Mouse (Mus musculus) neural tube, embryonic 15.5 days (tissue): ENCODE data around the gene Dnmt1. TPM values are rescaled to one million over a fixed set of nuclear protein-coding genes. Genes with fewer than 3 reads are reported as not detected.
A peak's percentile ranks its signal among the peaks of the same experiment; 100 is the strongest.

Experiments used
- ATAC-seq: fragments of 200-750 bp; cut with Nextera tagmentation; 2 replicates; pipeline ENCODE4 v1.8.0; 2017; ENCODE audit warnings: mild to moderate bottlenecking, moderate TSS enrichment, moderate library complexity; ENCODE audit not compliant: low FRiP score
- H3K27ac ChIP-seq: fragments of 300-500 bp; sonication (generic); replicated peaks from 2 replicates; pipeline ENCODE4 v1.5.1; 2015; ENCODE audit warnings: mild to moderate bottlenecking, inconsistent platforms
- H3K27me3 ChIP-seq: fragments of 300-500 bp; sonication (generic); replicated peaks from 2 replicates; pipeline ENCODE4 v1.6.1; 2015; ENCODE audit warnings: inconsistent platforms
- H3K36me3 ChIP-seq: fragments of 300-500 bp; sonication (generic); 2 replicates; pipeline ENCODE4 v1.6.1; 2015; ENCODE audit warnings: inconsistent platforms
- H3K4me1 ChIP-seq: fragments of 300-500 bp; sonication (generic); 2 replicates; pipeline ENCODE4 v1.6.1; 2015; ENCODE audit warnings: inconsistent platforms
- H3K4me2 ChIP-seq: fragments of 300-500 bp; sonication (generic); 2 replicates; pipeline ENCODE4 v1.6.1; 2015; ENCODE audit warnings: inconsistent platforms, mild to moderate bottlenecking, moderate library complexity
- H3K4me3 ChIP-seq: fragments of 300-500 bp; sonication (generic); replicated peaks from 2 replicates; pipeline ENCODE4 v1.5.1; 2015; ENCODE audit warnings: mild to moderate bottlenecking, inconsistent platforms
- H3K9ac ChIP-seq: fragments of 300-500 bp; sonication (generic); replicated peaks from 2 replicates; pipeline ENCODE4 v1.6.1; 2015; ENCODE audit warnings: mild to moderate bottlenecking, inconsistent platforms
- H3K9me3 ChIP-seq: fragments of 300-500 bp; sonication (generic); replicated peaks from 2 replicates; pipeline ENCODE4 v1.6.1; 2016; ENCODE audit warnings: inconsistent platforms
- WGBS: fragments of 180-500 bp; shearing (Covaris S2); methylation state at CpG from one replicate; pipeline ENCODE4 v1.1.7; 2015; ENCODE audit warnings: mixed read lengths; 5-methylcytosine and 5-hydroxymethylcytosine counted together
- polyA plus RNA-seq: library from polyadenylated mRNA; unstranded; fragments of >200 nt; fragmentation: Nextera tagmentation; extraction: Ambion mirVana; gene quantifications from 2 replicates; pipeline ENCODE4 v1.2.1, GENCODE M21; 2015

Dnmt1 gene
- polyA plus RNA-seq, 1 experiment from 2014 or later, result 51.6 TPM

DNA sequence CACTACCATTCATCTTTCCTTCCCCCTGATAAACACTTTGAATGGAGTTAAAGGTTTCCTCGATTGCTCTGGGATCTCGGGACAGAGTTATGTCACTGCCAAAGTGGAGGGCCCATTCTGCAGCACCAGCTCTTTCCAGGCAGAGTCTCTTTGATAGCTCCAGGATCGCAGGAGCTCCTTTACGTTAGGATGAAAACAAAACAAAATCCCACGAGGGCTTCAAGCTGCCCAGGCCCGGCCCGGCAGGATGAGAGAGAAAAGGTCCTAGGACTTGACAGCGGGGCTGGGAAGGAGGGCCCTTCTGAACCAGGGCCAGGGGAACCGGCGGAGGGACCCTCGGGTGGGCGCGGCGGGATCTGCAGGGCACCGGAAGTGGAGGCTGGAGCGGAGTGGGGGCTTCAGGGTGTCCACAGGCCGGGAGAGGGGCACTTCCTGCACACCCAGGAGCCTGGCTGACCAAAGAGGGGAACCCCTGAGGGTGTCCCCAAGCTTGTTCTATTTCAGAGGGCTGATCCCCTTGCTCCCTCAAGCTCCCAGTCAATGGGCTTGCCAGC is 7.6 kb downstream of the Dnmt1 start:
- Histone ChIP-seq H3K27ac (peak overlapping the region; percentile 94), H3K4me1 (peaks cover 30% of the 10 kb centered on the region), H3K36me3 (no peaks in the 10 kb centered on the region), H3K9ac (peak overlapping the region; percentile 78), H3K4me2 (peak overlapping the region; percentile 87), H3K4me3 (peak overlapping the region; percentile 92), H3K27me3 (no peaks in the 10 kb centered on the region), H3K9me3 (no peaks in the 10 kb centered on the region)
- WGBS, result under 1% methylated on average over 12 of the region's 17 CpGs
- peak; percentile 86 for ATAC-seq

DNA sequence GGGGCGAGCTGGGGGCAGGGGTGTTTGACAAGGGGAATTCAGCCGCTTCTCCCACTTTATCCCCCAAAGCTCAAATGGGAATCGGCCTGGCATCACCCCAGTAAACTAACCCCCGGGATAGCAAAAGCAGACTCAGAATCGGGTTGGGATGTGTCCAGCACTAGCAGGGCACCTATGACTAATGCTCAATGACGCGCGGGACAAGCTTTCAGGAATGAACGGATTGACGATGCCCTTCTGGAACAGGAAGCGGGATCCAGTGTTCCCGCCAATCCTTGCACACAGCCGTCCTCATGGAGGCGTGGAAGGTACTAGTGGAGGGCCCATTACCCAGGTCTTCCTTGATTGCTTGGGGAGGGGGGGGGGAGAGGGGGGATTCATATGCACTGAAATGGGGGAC is 8.2 kb downstream of the Dnmt1 start:
- H3K4me2 ChIP-seq, result peak overlapping the region; percentile 87
- WGBS, result 10% methylated on average over 14 of the region's 14 CpGs
- no peak for ATAC-seq
- no peaks in the 10 kb centered on the region for H3K27me3 ChIP-seq
- H3K4me3 ChIP-seq, result peak overlapping the region; percentile 92
- no peaks in the 10 kb centered on the region for H3K9me3 ChIP-seq
- H3K27ac ChIP-seq, result peak overlapping the region; percentile 94
- no peaks in the 10 kb centered on the region for H3K36me3 ChIP-seq
- peaks cover 30% of the 10 kb centered on the region for H3K4me1 ChIP-seq
- peak overlapping the region; percentile 78 for H3K9ac ChIP-seq

DNA sequence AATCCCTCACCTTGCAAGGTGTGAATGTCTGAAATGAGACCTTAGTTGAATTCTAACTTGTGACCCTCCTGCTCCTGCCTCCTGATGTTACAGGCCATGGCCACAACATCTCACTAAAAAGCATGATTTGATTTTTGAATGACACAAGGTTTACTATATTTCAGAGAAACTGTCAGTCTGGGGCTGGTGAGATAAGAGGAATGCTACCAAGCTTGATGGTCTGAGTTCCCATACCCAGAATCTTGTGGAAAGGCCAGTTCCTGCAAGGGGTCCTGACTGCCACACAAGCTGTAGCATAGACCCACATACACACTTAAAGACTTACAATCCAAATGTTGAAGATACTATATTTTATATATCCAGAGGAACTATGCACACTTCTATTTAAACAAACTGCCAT is 9.3 kb downstream of the Dnmt1 start:
- no peak overlapping the region for H3K27ac ChIP-seq
- H3K9me3 ChIP-seq, result no peaks in the 10 kb centered on the region
- no peak for ATAC-seq
- no peaks in the 10 kb centered on the region for H3K27me3 ChIP-seq
- peaks cover 30% of the 10 kb centered on the region for H3K4me1 ChIP-seq
- no peaks in the 10 kb centered on the region for H3K36me3 ChIP-seq
- H3K4me3 ChIP-seq, result 0 out of 2 replicates have a peak overlapping the region, but pooled peaks have one; percentile 92
- peak overlapping the region; percentile 87 for H3K4me2 ChIP-seq
- H3K9ac ChIP-seq, result no peak overlapping the region

DNA sequence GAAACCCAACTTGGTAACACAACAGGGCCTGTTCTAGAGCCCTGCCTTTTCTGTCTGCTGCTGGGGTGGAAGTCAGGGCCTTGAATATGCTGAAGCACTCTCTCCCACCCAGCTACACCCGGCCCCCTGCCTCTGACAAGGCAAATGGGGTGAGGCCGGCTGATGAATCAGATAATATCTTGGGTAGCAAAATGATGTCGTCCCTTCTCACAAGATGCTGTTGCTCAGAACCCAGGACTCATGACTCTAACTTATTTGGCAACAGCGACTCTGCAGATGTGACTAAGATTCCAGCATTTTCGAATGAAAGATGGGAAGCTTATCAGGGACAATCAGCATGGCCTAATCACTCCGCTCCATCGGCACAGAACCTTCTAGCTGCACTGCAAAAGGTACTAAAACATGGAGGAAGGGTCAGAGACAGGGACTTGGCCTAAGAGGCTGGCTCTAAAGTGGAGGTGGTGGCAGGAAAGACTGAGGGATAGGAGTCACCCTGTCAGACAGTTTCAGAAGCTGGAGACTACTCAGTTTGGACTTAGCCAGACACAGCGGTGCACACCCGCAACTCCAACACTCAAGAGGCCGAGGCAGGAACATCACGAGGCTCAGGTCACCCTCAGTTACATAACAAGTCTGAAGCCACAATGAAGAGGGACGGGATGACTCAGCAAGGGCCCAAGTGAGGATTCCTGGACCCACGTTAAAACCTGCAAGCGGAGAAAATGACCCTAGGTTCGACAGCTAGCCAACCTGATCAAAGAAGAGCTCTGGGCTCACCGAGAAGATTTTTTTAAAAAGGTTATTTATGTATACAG is 13.4 kb downstream of the Dnmt1 start:
- Histone ChIP-seq H3K4me3 (no peak overlapping the region), H3K27ac (no peak overlapping the region), H3K9me3 (no peaks in the 10 kb centered on the region), H3K27me3 (no peaks in the 10 kb centered on the region), H3K4me1 (peaks cover 33% of the 10 kb centered on the region), H3K9ac (no peak overlapping the region), H3K4me2 (no peak overlapping the region), H3K36me3 (peaks cover 8% of the 10 kb centered on the region; the same call in 1 of the 2 replicates)
- no peak for ATAC-seq
- 86% methylated on average over 16 of the region's 16 CpGs for WGBS

DNA sequence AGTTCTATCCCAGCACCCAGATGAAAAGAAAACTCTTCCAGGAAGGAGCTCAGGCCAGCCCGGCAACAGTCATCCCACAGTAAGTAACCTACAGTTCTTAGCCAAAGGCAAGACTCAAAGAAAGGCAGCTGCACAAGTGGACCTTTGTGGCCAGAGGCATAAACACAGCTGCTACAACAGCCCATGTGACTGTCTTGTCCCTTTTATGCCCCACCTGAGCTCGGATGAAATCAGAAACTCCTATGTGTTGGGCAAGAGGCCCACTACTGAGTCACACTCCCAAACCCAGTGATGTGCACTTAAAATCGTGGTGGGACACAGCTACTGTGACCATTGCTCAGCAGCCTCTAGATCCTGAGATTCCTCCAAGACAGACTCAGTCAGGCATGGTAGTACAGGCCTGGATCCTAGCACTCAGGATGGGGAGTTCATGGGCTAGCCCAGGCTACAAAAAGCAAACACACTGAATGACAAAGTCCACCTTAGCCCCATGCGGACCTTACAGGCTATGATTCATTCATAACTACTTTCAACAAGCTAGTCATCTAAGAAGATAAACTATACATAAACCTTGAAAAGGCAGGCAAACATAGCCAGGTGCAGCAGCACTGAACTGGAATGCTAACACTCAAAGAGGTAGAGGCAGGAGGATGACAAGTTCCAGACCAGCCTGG is 14.9 kb downstream of the Dnmt1 start:
- Histone ChIP-seq H3K4me1 (peaks cover 21% of the 10 kb centered on the region), H3K27me3 (no peaks in the 10 kb centered on the region), H3K9me3 (no peaks in the 10 kb centered on the region), H3K9ac (no peak overlapping the region), H3K4me3 (no peak overlapping the region), H3K4me2 (no peak overlapping the region), H3K36me3 (peaks cover 22% of the 10 kb centered on the region), H3K27ac (no peak overlapping the region)
- 68% methylated on average over 4 of the region's 4 CpGs for WGBS
- no peak for ATAC-seq

DNA sequence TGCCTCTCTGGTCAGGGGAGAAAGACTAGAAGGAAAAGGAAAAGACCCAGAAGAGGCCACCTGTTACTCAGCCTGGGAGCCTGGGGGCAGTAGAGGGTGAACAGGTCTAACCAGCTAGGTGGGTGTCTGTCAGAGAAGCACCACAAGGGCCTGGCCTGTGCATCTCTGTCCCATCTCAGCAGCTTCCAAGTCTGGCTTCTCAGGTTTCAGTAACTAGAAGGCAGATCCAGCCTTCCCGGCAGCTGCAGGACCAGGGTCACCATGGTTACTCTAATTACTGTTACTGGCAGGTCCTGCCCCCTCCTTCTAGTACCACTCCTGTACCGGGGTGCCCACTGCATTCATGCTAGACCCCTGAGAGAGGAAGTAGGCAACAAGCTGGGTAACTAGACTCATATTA is 15.8 kb downstream of the Dnmt1 start:
- no peak overlapping the region for H3K9ac ChIP-seq

DNA sequence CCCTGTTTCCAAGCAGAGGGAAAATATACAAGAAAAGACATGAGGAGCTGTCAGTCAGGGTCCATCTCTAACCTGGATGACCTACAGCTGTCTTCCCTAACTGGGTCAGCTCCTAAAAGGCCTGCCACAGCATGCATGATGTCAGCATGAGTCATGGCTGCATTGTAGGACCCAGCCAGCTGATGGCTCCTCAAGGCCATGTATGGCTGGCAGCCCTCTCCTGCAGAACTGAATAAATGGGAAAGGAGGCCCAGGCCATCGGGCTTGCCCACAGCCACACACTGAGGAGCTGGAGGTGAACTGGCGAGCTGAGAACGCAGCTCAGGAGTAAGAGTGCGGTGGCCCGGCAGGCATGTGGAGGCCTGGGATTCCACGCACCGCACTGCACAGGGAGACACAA is 16.3 kb downstream of the Dnmt1 start:
- H3K4me1 ChIP-seq, result peaks cover 14% of the 10 kb centered on the region
- H3K4me3 ChIP-seq, result no peak overlapping the region
- no peaks in the 10 kb centered on the region for H3K9me3 ChIP-seq
- H3K27ac ChIP-seq, result no peak overlapping the region
- no peak overlapping the region for H3K9ac ChIP-seq
- WGBS, result 89% methylated on average over 7 of the region's 7 CpGs
- peaks cover 36% of the 10 kb centered on the region for H3K36me3 ChIP-seq
- H3K27me3 ChIP-seq, result no peaks in the 10 kb centered on the region
- no peak overlapping the region for H3K4me2 ChIP-seq
- no peak for ATAC-seq

More for the DNA sequence above, 15.8 kb downstream of the Dnmt1 start:
- Histone ChIP-seq H3K36me3 (peaks cover 30% of the 10 kb centered on the region), H3K9me3 (no peaks in the 10 kb centered on the region), H3K4me3 (no peak overlapping the region), H3K27ac (no peak overlapping the region), H3K4me2 (no peak overlapping the region), H3K27me3 (no peaks in the 10 kb centered on the region), H3K4me1 (peaks cover 14% of the 10 kb centered on the region)
- ATAC-seq, result 0 out of 2 replicates have a peak, but pooled peaks have one; percentile 27
- 12% methylated on average over 2 of the region's 2 CpGs for WGBS

DNA sequence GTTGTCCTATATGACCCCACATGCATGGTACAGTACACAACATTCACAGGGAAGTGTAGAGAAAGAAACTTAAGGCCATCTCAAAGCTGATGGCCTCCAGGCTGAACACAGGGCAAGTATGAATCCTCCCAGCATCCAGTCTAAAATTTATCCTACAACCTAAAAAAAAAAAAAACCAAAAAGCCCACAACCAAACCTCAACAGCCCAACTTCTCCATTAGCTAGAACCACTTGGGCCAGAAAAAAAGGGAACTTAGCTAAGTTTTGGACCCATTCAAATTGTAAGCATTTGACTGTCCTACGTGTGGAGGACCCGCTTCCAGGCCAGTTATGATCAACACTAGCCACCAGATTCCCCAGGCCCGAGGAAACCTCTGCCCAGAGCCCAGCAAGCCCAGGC is 36.4 kb downstream of the Dnmt1 start:
- H3K4me1 ChIP-seq, result no peaks in the 10 kb centered on the region
- no peak overlapping the region for H3K4me3 ChIP-seq
- 96% methylated on average over 3 of the region's 3 CpGs for WGBS
- ATAC-seq, result no peak
- H3K36me3 ChIP-seq, result peaks cover 98% of the 10 kb centered on the region
- H3K4me2 ChIP-seq, result no peak overlapping the region
- no peaks in the 10 kb centered on the region for H3K27me3 ChIP-seq
- H3K9me3 ChIP-seq, result no peaks in the 10 kb centered on the region
- H3K9ac ChIP-seq, result no peak overlapping the region
- H3K27ac ChIP-seq, result no peak overlapping the region

DNA sequence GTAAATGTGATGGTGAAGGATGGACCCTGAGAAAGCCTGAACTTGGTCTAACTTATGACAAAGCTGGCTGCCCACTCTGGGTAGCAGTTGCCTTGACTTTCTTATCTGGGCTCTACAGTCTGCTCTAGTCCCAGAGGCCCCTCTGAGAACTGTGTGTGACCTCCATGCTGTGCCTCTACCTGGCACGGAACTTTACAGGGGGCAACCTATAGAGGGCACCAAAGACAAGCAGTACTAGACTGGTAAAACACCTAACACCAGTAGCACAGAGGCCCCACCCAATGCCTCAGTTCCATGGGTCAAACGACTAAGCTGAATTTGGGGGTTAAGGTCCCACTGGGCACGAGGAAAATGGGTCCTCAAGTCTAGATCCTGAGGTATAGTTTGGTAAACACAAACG is 43.5 kb downstream of the Dnmt1 start:
- Histone ChIP-seq H3K27ac (no peak overlapping the region), H3K4me3 (no peak overlapping the region), H3K4me2 (no peak overlapping the region), H3K36me3 (peaks cover 100% of the 10 kb centered on the region), H3K27me3 (no peaks in the 10 kb centered on the region), H3K9me3 (no peaks in the 10 kb centered on the region), H3K4me1 (no peaks in the 10 kb centered on the region), H3K9ac (no peak overlapping the region)
- 90% methylated on average over 4 of the region's 4 CpGs for WGBS
- ATAC-seq, result no peak

DNA sequence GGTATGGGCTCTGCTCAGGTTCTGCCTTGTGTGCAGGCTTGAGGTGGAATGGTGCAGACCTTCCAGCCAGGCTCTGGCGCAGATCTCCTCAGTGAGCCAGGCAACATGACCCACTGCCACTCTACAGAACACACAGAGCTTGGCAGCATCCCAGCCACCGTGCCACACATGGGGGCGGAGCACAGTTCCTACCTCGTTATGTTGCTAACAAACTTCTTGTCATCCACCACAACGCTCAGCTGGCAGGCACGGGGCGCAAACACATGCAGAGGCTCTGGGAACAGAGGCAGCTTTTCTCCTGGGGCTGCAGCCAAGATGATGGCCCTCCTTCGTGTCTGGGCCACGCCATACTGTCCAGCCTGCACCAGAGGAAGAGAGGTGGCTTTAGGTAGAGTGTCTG is 49.7 kb downstream of the Dnmt1 start:
- ATAC-seq, result no peak
- Histone ChIP-seq H3K36me3 (peaks cover 100% of the 10 kb centered on the region), H3K4me2 (no peak overlapping the region), H3K27ac (no peak overlapping the region), H3K4me3 (no peak overlapping the region), H3K27me3 (no peaks in the 10 kb centered on the region), H3K9me3 (no peaks in the 10 kb centered on the region), H3K9ac (no peak overlapping the region), H3K4me1 (no peaks in the 10 kb centered on the region)
- WGBS, result 89% methylated on average over 9 of the region's 9 CpGs

DNA sequence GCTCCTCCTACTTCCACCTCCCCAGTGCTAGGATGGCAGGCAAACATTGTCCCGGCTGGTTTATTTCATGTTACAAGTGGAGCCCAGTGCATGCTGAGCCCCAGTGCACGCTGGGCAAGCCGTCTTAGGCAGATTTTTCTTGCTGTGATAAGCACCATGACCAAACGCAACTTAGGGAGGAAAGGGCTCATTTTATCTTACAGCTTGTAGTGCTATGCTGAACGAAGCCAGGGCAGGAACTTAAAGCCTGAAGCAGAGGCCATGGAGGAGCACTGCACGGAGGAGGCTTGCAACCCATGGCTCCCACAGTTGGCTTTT is 57.6 kb downstream of the Dnmt1 start:
- WGBS, result 44% methylated on average over 6 of the region's 6 CpGs
- Histone ChIP-seq H3K36me3 (peaks cover 27% of the 10 kb centered on the region), H3K9ac (no peak overlapping the region), H3K4me2 (no peak overlapping the region), H3K9me3 (no peaks in the 10 kb centered on the region), H3K27ac (no peak overlapping the region), H3K4me3 (no peak overlapping the region), H3K27me3 (no peaks in the 10 kb centered on the region), H3K4me1 (peaks cover 13% of the 10 kb centered on the region)
- ATAC-seq, result no peak
